Mouse (Mus musculus) neural tube, embryonic 13.5 days (tissue): ENCODE data around the gene Ncoa3. TPM values are rescaled to one million over a fixed set of nuclear protein-coding genes. Genes with fewer than 3 reads are reported as not detected.

Source experiments
- ATAC-seq: fragments of 200-750 bp; cut with Nextera tagmentation; 2 replicates; pipeline ENCODE4 v1.8.0; 2017; ENCODE audit warnings: low read depth, mild to moderate bottlenecking, moderate TSS enrichment, moderate library complexity
- H3K27ac ChIP-seq: fragments of 300-500 bp; sonication (generic); replicated peaks from 2 replicates; pipeline ENCODE4 v1.5.1; 2015; ENCODE audit warnings: moderate library complexity, mild to moderate bottlenecking, inconsistent platforms
- H3K27me3 ChIP-seq: fragments of 300-500 bp; sonication (generic); 2 replicates; pipeline ENCODE4 v1.6.1; 2015; ENCODE audit warnings: mild to moderate bottlenecking, inconsistent platforms
- H3K36me3 ChIP-seq: fragments of 300-500 bp; sonication (generic); 2 replicates; pipeline ENCODE4 v1.6.1; 2015; ENCODE audit warnings: mild to moderate bottlenecking, inconsistent platforms
- H3K4me1 ChIP-seq: fragments of 300-500 bp; sonication (generic); replicated peaks from 2 replicates; pipeline ENCODE4 v1.6.1; 2015; ENCODE audit warnings: inconsistent platforms
- H3K4me2 ChIP-seq: fragments of 300-500 bp; sonication (generic); 2 replicates; pipeline ENCODE4 v1.6.1; 2015; ENCODE audit warnings: inconsistent platforms, mild to moderate bottlenecking, moderate library complexity
- H3K4me3 ChIP-seq: fragments of 300-500 bp; sonication (generic); 2 replicates; pipeline ENCODE4 v1.5.1; 2015; ENCODE audit warnings: mild to moderate bottlenecking, inconsistent platforms
- H3K9ac ChIP-seq: fragments of 300-500 bp; sonication (generic); 2 replicates; pipeline ENCODE4 v1.6.1; 2015; ENCODE audit warnings: moderate library complexity, mild to moderate bottlenecking, inconsistent platforms
- H3K9me3 ChIP-seq: fragments of 300-500 bp; sonication (generic); 2 replicates; pipeline ENCODE4 v1.6.1; 2016; ENCODE audit warnings: inconsistent platforms
- WGBS: fragments of 180-500 bp; shearing (Covaris S2); methylation state at CpG from one replicate; pipeline ENCODE4 v1.1.7; 2015; 5-methylcytosine and 5-hydroxymethylcytosine counted together
- polyA plus RNA-seq: library from polyadenylated mRNA; unstranded; fragments of >200 nt; fragmentation: Nextera tagmentation; extraction: Ambion mirVana; gene quantifications from 2 replicates; pipeline ENCODE4 v1.2.1, GENCODE M21; 2015

Gene Ncoa3
- polyA plus RNA-seq, 1 experiment from 2014 or later, result 12.6 TPM

- Histone ChIP-seq H3K4me2 (no peak overlapping the region), H3K9me3 (no peaks in the 10 kb centered on the region), H3K4me1 (no peaks in the 10 kb centered on the region), H3K36me3 (no peaks in the 10 kb centered on the region), H3K27me3 (no peaks in the 10 kb centered on the region), H3K4me3 (no peak overlapping the region), H3K9ac (no peak overlapping the region), H3K27ac (no peak overlapping the region)
- WGBS, result 76% methylated on average over 9 of the region's 9 CpGs
- no peak for ATAC-seq
These were observed 35.1 kb upstream of the Ncoa3 start for GRCm38 (mm10) chr2:165957257-165957828.

DNA sequence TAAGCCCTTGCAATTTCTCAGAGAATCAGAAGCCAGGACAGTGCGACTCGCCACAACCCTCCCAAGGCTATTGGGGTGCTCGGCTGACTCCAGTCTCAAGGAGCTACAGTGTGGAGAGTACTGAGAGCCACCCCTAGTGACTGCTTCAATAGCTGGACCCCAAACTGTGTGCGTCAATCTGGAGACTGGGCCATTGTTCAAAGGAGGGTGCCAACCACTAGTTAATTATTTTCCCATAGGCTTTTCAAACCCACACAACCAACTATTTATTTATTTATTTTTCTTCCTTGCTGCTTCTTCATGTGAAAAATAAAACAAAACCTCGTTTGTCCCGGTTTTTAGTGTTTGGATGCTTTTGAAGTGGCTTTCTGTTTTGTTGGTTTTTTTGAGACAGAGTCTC, 33.9 kb upstream of the Ncoa3 start:
- Histone ChIP-seq H3K4me1 (no peaks in the 10 kb centered on the region), H3K9me3 (no peaks in the 10 kb centered on the region), H3K27ac (no peak overlapping the region), H3K9ac (no peak overlapping the region), H3K4me2 (no peak overlapping the region), H3K27me3 (no peaks in the 10 kb centered on the region), H3K4me3 (no peak overlapping the region), H3K36me3 (no peaks in the 10 kb centered on the region)
- 66% methylated on average over 6 of the region's 6 CpGs for WGBS
- ATAC-seq, result no peak

GRCm38 (mm10) chr2:165960695-165961094, 31.7 kb upstream of the Ncoa3 start:
- H3K27ac ChIP-seq, result no peak overlapping the region
- H3K9me3 ChIP-seq, result no peaks in the 10 kb centered on the region
- no peak overlapping the region for H3K4me3 ChIP-seq

DNA sequence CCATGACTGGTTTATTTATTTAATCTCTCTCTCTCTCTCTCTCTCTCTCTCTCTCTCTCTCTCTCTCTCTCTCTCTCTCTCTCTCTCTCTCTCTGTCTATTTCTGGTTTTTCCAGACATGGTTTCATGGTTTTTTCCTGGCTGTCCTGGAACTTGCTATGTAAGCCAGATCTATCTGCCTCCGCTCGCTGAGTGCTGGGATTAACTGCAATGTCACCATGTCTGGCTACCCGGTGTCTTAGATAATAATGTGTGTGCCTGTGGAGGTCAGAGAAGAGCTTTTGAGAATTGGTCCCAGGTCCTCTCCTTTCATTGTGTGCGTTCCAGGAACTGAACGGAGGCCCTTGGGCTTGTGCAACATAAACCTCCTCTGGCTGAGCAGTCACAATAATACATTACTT, 29.6 kb upstream of the Ncoa3 start:
- H3K9me3 ChIP-seq, result no peaks in the 10 kb centered on the region
- no peaks in the 10 kb centered on the region for H3K36me3 ChIP-seq
- no peak for ATAC-seq
- H3K27me3 ChIP-seq, result no peaks in the 10 kb centered on the region
- H3K27ac ChIP-seq, result no peak overlapping the region
- H3K9ac ChIP-seq, result no peak overlapping the region
- peaks cover 6% of the 10 kb centered on the region; the same call in 1 of the 2 replicates for H3K4me1 ChIP-seq
- H3K4me2 ChIP-seq, result no peak overlapping the region
- 88% methylated on average over 5 of the region's 5 CpGs for WGBS
- H3K4me3 ChIP-seq, result no peak overlapping the region

More at GRCm38 (mm10) chr2:165960695-165961094, 31.7 kb upstream of the Ncoa3 start:
- H3K4me2 ChIP-seq, result no peak overlapping the region
- WGBS, result 86% methylated on average over 3 of the region's 3 CpGs
- H3K36me3 ChIP-seq, result no peaks in the 10 kb centered on the region
- no peak overlapping the region for H3K9ac ChIP-seq
- no peaks in the 10 kb centered on the region for H3K27me3 ChIP-seq
- no peaks in the 10 kb centered on the region for H3K4me1 ChIP-seq
- ATAC-seq, result no peak

DNA sequence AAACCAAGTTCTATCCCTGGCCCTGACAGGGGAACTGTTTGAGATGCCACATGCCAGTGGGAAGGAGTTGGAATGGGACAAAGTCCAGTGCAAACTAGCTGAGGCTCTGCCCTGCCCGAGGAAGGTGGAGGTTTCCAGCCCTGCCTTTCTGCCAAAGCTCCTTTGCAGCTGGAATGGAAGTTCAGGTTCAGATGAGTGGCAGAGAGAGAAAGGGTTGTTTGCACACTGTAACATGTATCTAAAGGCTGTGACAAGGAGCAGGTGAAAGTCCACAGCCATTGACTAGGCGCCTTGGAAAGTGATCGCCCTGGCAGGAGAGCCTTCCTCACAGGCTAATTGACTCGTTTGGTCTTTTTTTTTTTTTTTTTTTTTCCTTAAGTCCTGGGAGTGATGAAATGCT, 28.3 kb upstream of the Ncoa3 start:
- Histone ChIP-seq H3K36me3 (no peaks in the 10 kb centered on the region), H3K4me3 (no peak overlapping the region), H3K9ac (no peak overlapping the region), H3K27me3 (no peaks in the 10 kb centered on the region), H3K4me1 (peaks cover 11% of the 10 kb centered on the region; the same call in 1 of the 2 replicates), H3K9me3 (no peaks in the 10 kb centered on the region), H3K27ac (no peak overlapping the region; the same call in 1 of the 2 replicates), H3K4me2 (no peak overlapping the region)
- WGBS, result 35% methylated on average over 4 of the region's 4 CpGs
- no peak for ATAC-seq

DNA sequence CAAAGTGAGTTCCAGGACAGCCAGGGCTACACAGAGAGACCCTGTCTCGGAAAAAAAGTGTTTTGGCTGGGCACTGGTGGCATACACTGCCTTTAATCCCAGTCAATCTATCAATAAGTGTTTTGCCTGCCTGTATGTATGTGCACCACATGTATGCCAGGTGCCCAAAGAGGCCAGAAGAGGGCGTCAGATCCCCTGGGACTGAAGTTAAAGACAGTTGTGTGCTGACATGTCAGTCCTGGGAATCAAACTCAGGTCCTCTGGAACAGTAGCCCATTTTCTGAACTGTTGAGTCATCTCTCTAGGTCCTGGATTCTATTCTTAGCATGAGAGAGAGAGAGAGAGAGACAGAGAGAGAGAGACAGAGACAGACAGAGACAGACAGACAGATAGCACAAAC, 25.4 kb upstream of the Ncoa3 start:
- Histone ChIP-seq H3K4me1 (peaks cover 11% of the 10 kb centered on the region; the same call in 1 of the 2 replicates), H3K9ac (no peak overlapping the region), H3K9me3 (no peaks in the 10 kb centered on the region), H3K27me3 (no peaks in the 10 kb centered on the region), H3K4me2 (no peak overlapping the region), H3K36me3 (no peaks in the 10 kb centered on the region), H3K27ac (peak overlapping the region; percentile 29; the same call in 1 of the 2 replicates), H3K4me3 (no peak overlapping the region)
- no peak for ATAC-seq
- 90% methylated on average over 2 of the region's 2 CpGs for WGBS

DNA sequence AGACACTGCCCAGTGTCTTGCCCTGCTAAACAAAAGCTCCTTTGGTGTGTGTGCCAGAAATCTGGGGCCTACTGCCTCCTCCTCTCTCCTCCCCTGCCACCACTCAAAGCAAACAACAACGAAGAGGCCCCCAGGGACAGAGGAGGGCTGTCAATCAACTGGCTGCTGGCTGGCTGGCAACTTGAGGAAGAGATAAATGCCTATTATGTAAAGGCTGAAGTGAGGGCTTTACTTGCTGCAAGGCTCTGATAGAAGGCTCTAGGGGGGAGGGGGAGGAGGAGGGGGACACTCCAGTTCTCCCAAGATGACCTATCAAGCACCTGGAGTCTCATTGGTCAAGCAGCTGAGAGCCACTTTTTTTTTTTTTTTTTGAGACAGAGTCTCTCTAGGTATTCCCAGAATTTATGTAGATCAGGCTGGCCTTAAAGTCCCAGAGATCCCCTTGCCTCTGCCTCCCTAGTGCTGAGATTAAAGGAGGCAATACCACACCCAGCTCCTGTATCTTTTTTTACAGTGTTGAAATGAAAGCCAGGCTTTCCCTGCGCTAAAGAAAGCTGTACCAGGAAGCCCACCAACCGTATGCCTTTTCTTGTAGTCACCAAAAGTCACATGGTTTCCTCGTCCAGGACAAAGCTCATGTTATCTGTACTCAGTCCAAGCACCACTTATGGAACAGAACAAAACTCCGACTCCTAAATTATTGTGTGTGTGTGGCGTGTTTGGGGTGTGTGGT, 24.4 kb upstream of the Ncoa3 start:
- H3K27me3 ChIP-seq, result no peaks in the 10 kb centered on the region
- 65% methylated on average over 6 of the region's 6 CpGs for WGBS
- H3K9me3 ChIP-seq, result no peaks in the 10 kb centered on the region
- peak overlapping the region; percentile 29; the same call in 1 of the 2 replicates for H3K27ac ChIP-seq
- H3K4me3 ChIP-seq, result no peak overlapping the region
- H3K4me1 ChIP-seq, result peaks cover 11% of the 10 kb centered on the region; the same call in 1 of the 2 replicates
- 0 out of 2 replicates have a peak, but pooled peaks have one; percentile 43 for ATAC-seq
- H3K9ac ChIP-seq, result no peak overlapping the region
- H3K36me3 ChIP-seq, result no peaks in the 10 kb centered on the region
- H3K4me2 ChIP-seq, result no peak overlapping the region

DNA sequence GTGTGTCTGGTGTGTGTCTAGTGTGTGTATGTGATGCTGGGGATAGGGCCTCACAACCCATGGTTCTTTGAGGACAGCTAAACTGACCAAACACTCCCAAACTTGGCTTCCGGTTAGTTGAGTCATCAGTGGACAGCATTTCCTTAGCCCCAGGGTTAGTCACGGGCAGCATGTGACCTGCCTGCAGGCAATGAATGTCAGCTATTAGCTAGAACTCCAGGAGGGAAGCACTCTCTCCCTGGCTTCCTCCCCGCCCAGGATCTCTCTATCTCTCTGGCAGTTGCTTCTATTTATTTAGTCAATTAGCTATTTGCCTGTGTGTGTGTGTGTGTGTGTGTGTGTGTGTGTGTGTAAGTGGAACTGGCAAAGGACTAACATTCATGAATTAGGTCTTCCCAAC, 23.6 kb upstream of the Ncoa3 start:
- WGBS, result 37% methylated on average over 3 of the region's 3 CpGs
- no peak for ATAC-seq

DNA sequence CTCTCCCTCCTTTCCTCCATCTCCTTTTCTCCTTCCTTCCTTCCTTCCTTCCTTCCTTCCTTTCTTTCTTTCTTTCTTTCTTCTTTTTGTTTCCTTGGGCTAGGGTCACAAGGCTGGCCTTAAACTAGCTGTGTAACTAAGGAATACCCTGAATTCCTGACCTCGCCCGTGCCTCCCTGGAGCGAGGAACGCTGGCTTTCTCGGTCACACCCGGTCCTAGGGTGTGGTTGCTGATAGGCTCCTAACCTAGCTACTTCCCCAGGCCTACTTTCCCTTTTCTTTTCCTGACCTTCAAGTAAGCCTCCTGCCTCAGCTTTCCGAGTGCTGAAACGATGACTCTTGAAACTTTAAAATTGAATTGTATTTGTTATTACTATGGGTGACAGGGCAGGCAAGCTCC, 23.0 kb upstream of the Ncoa3 start:
- Histone ChIP-seq H3K4me1 (peaks cover 11% of the 10 kb centered on the region; the same call in 1 of the 2 replicates), H3K9me3 (no peaks in the 10 kb centered on the region), H3K9ac (no peak overlapping the region), H3K27ac (no peak overlapping the region), H3K36me3 (no peaks in the 10 kb centered on the region), H3K27me3 (no peaks in the 10 kb centered on the region), H3K4me3 (no peak overlapping the region), H3K4me2 (no peak overlapping the region)
- WGBS, result 57% methylated on average over 8 of the region's 8 CpGs
- no peak for ATAC-seq

More for the DNA sequence above, 23.6 kb upstream of the Ncoa3 start:
- H3K36me3 ChIP-seq, result no peaks in the 10 kb centered on the region
- H3K27me3 ChIP-seq, result no peaks in the 10 kb centered on the region
- H3K9ac ChIP-seq, result no peak overlapping the region
- no peak overlapping the region for H3K4me3 ChIP-seq
- H3K9me3 ChIP-seq, result no peaks in the 10 kb centered on the region
- H3K4me2 ChIP-seq, result no peak overlapping the region
- no peak overlapping the region for H3K27ac ChIP-seq
- peaks cover 11% of the 10 kb centered on the region; the same call in 1 of the 2 replicates for H3K4me1 ChIP-seq

DNA sequence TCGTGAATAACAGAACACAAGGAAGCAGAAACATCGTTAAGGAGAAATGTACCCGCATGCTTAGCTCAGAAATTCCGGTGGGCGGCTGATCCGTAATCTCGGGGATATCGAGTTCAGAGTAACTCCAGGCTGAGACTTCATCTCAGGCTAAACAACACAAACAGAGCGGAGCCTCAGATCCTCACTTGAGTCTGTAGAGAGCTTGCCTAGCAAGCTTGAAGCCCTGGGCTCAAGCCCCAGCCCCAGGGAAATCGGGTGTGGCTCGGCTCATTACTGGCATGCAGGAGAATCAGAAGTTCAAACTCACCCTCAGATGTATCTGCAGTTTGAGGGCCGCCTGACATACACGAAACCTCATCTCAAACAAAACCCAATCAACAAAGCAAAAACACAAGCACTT, 22.5 kb upstream of the Ncoa3 start:
- no peak overlapping the region for H3K9ac ChIP-seq
- peaks cover 11% of the 10 kb centered on the region; the same call in 1 of the 2 replicates for H3K4me1 ChIP-seq
- H3K9me3 ChIP-seq, result no peaks in the 10 kb centered on the region
- no peak overlapping the region for H3K4me2 ChIP-seq
- no peak overlapping the region for H3K27ac ChIP-seq
- 93% methylated on average over 13 of the region's 13 CpGs for WGBS
- H3K4me3 ChIP-seq, result no peak overlapping the region
- H3K27me3 ChIP-seq, result no peaks in the 10 kb centered on the region
- no peaks in the 10 kb centered on the region for H3K36me3 ChIP-seq
- ATAC-seq, result no peak

- WGBS, result 94% methylated on average over 7 of the region's 7 CpGs
These were observed 21.7 kb upstream of the Ncoa3 start for GRCm38 (mm10) chr2:165970767-165971166.

DNA sequence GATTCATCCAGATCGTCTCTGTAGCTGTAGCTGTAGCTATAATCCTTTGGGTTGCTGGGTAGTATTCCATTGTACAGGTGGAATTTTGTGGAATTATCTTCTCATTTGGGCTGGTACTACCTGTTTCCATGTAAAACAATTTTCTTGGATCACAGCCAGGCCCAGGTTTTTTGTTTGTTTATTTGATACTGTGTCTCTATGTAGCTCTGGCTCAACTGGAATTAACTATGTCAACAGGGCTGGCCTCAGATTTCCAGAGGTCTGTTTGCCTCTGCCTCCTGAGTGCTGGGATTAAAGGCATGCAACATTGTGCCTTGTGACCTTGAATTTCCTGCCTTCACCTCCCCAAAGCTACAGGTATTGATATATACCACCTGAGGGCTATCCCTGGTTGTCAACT, 18.1 kb upstream of the Ncoa3 start:
- no peak overlapping the region for H3K4me3 ChIP-seq
- no peaks in the 10 kb centered on the region for H3K9me3 ChIP-seq
- 97% methylated on average over 1 of the region's 1 CpGs for WGBS
- H3K27ac ChIP-seq, result no peak overlapping the region
- H3K36me3 ChIP-seq, result no peaks in the 10 kb centered on the region
- no peaks in the 10 kb centered on the region for H3K27me3 ChIP-seq
- H3K4me2 ChIP-seq, result no peak overlapping the region
- no peak overlapping the region for H3K9ac ChIP-seq
- H3K4me1 ChIP-seq, result no peaks in the 10 kb centered on the region
- ATAC-seq, result no peak

More at GRCm38 (mm10) chr2:165970767-165971166, 21.7 kb upstream of the Ncoa3 start:
- no peaks in the 10 kb centered on the region for H3K27me3 ChIP-seq
- ATAC-seq, result no peak
- no peak overlapping the region for H3K9ac ChIP-seq
- peaks cover 11% of the 10 kb centered on the region; the same call in 1 of the 2 replicates for H3K4me1 ChIP-seq
- H3K36me3 ChIP-seq, result no peaks in the 10 kb centered on the region
- no peak overlapping the region for H3K4me2 ChIP-seq
- H3K4me3 ChIP-seq, result no peak overlapping the region
- no peak overlapping the region for H3K27ac ChIP-seq
- no peaks in the 10 kb centered on the region for H3K9me3 ChIP-seq
